ENCODE assay signal across 8 mouse cellular contexts in the genomic region with DNA sequence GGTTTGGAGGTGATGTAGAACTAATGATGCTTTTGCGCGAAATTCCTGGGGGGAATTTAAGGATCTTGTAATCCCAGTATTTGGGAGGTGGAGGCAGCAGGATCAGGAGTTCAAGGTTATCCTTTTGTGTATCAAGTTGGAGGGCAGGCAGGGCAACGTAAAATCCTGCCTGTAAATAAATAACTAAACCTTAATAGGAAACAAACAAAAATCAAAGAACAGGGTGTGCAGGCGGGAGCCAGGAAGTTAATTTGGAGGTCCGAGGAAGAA. TPM values are rescaled to one million over a fixed set of nuclear protein-coding genes. Genes with fewer than 3 reads are reported as not detected.
DNase-seq lines count a peak whose midpoint lies in the region; ATAC-seq and TF ChIP-seq lines count a peak whose summit lies in the region.

No protein-coding gene starts in this region.

- WGBS in lung, embryonic 15.5 days: 18% methylated on average over 5 of the region's 5 CpGs
- 12% methylated on average over 5 of the region's 5 CpGs for WGBS in intestine, postnatal 0 days
- WGBS in neural tube, embryonic 14.5 days: 22% methylated on average over 5 of the region's 5 CpGs

- H3K27ac ChIP-seq in lung, embryonic 15.5 days: peak overlapping the region; percentile 55; the same call in 1 of the 2 replicates
- no peak overlapping the region for H3K27ac ChIP-seq in embryonic fibroblast, embryonic 13.5 days (ENCODE audit: insufficient read depth, low read length)
- H3K27ac ChIP-seq in intestine, postnatal 0 days (ENCODE audit: low read depth, low read length): peak overlapping the region; percentile 51; the same call in 1 of the 2 replicates
- no peak overlapping the region for H3K27ac ChIP-seq in neural tube, embryonic 14.5 days (ENCODE audit: low read depth, low read length)

- H3K36me3 ChIP-seq in lung, embryonic 15.5 days: peaks cover 4% of the 10 kb centered on the region; the same call in 1 of the 2 replicates
- peaks cover 37% of the 10 kb centered on the region for H3K36me3 ChIP-seq in intestine, postnatal 0 days (ENCODE audit: control insufficient read depth, insufficient read depth)
- no peaks in the 10 kb centered on the region for H3K36me3 ChIP-seq in neural tube, embryonic 14.5 days (ENCODE audit: control insufficient read depth, insufficient read depth, low read length)

- no peaks in the 10 kb centered on the region for H3K9me3 ChIP-seq in lung, embryonic 15.5 days
- H3K9me3 ChIP-seq in intestine, postnatal 0 days (ENCODE audit: control insufficient read depth): no peaks in the 10 kb centered on the region
- H3K9me3 ChIP-seq in neural tube, embryonic 14.5 days (ENCODE audit: control insufficient read depth, low read length): no peaks in the 10 kb centered on the region

- no peak for ATAC-seq in lung, embryonic 15.5 days (ENCODE audit: borderline replicate concordance, extremely low read depth, low FRiP score, low TSS enrichment)
- ATAC-seq in intestine, postnatal 0 days: no peak
- no peak for ATAC-seq in neural tube, embryonic 14.5 days (ENCODE audit: low read depth)
- ATAC-seq in erythroid progenitor cell, adult 5-6 weeks (replicated peaks; ENCODE audit: low FRiP score, poor library complexity, severe bottlenecking): no peak
- no peak for ATAC-seq in cerebellum, adult (ENCODE audit: insufficient number of reproducible peaks, low FRiP score, low TSS enrichment)

- peak overlapping the region; percentile 47 for H3K9ac ChIP-seq in lung, embryonic 15.5 days
- peak overlapping the region; percentile 56 for H3K9ac ChIP-seq in intestine, postnatal 0 days (ENCODE audit: low read depth, low read length)
- H3K9ac ChIP-seq in neural tube, embryonic 14.5 days (replicated peaks; ENCODE audit: low read depth, low read length): peak overlapping the region; percentile 43

- H3K4me3 ChIP-seq in lung, embryonic 15.5 days: peak overlapping the region; percentile 63
- H3K4me3 ChIP-seq in embryonic fibroblast, embryonic 13.5 days (ENCODE audit: insufficient read depth, low read length): peak overlapping the region; percentile 99
- H3K4me3 ChIP-seq in intestine, postnatal 0 days (ENCODE audit: low read depth, low read length): peak overlapping the region; percentile 68
- H3K4me3 ChIP-seq in neural tube, embryonic 14.5 days (ENCODE audit: low read depth, low read length): peak overlapping the region; percentile 57

- peak overlapping the region; percentile 73 for H3K4me2 ChIP-seq in lung, embryonic 15.5 days
- peak overlapping the region; percentile 73 for H3K4me2 ChIP-seq in intestine, postnatal 0 days (replicated peaks; ENCODE audit: low read depth)
- H3K4me2 ChIP-seq in neural tube, embryonic 14.5 days (ENCODE audit: low read depth, low read length): peak overlapping the region; percentile 59

- H3K27me3 ChIP-seq in lung, embryonic 15.5 days: no peaks in the 10 kb centered on the region
- no peaks in the 10 kb centered on the region for H3K27me3 ChIP-seq in intestine, postnatal 0 days (replicated peaks; ENCODE audit: control insufficient read depth, insufficient read depth, low read length)
- H3K27me3 ChIP-seq in neural tube, embryonic 14.5 days (ENCODE audit: control insufficient read depth, insufficient read depth, low read length): no peaks in the 10 kb centered on the region

- no peak for DNase-seq in lung, postnatal 25 days (ENCODE audit: low spot score)
- no peak for DNase-seq in adipocyte (ENCODE audit: low spot score)

- no peak for TF ChIP-seq POLR2A in embryonic fibroblast, embryonic 13.5 days (IDR thresholded peaks at IDR 0.05; ENCODE audit: low read depth, low read length)

- TF ChIP-seq CTCF in embryonic fibroblast, embryonic 13.5 days (IDR thresholded peaks at IDR 0.05; ENCODE audit: borderline replicate concordance, insufficient read depth, low read length): no peak
- no peak for TF ChIP-seq CTCF in intestine, postnatal 0 days (IDR thresholded peaks at IDR 0.05; ENCODE audit: low read depth)

- H3K4me1 ChIP-seq in lung, embryonic 15.5 days: peaks cover 4% of the 10 kb centered on the region
- no peaks in the 10 kb centered on the region for H3K4me1 ChIP-seq in embryonic fibroblast, embryonic 13.5 days (ENCODE audit: control insufficient read depth, insufficient read depth, low read length)
- peaks cover 6% of the 10 kb centered on the region for H3K4me1 ChIP-seq in intestine, postnatal 0 days (replicated peaks; ENCODE audit: control insufficient read depth, insufficient read depth, low read length)
- no peaks in the 10 kb centered on the region for H3K4me1 ChIP-seq in neural tube, embryonic 14.5 days (ENCODE audit: control insufficient read depth, insufficient read depth, low read length)

RNA-seq across cellular contexts. Expression of a gene that starts 0.4 kb away (rescaled TPM):
- 31.5 and 34.6 TPM in 2 replicates for polyA plus RNA-seq in lung, embryonic 15.5 days (2015; fragmentation: Nextera tagmentation; extraction: Ambion mirVana)
- polyA plus RNA-seq in embryonic fibroblast, embryonic 13.5 days (2011; ENCODE audit: insufficient read length, low read depth, missing spikeins): 8.2 and 16.7 TPM in 2 replicates
- 29.0 and 32.6 TPM in 2 replicates for polyA plus RNA-seq in intestine, postnatal 0 days (2015; fragmentation: Nextera tagmentation; extraction: Ambion mirVana)
- polyA plus RNA-seq in neural tube, embryonic 14.5 days (2014; fragmentation: Nextera tagmentation; extraction: Ambion mirVana): 44.5 and 48.7 TPM in 2 replicates
- 3.4 and 7.9 TPM in 2 replicates for total RNA-seq in erythroid progenitor cell, adult 5-6 weeks (2015; ENCODE audit: low replicate concordance)
- total RNA-seq in erythroid progenitor cell, adult 5-6 weeks (2017; ENCODE audit: low replicate concordance): 3.0 and 8.5 TPM in 2 replicates

RNA-seq across cellular contexts. Expression of a gene that starts 4.0 kb away (rescaled TPM):
- not detected in 2 replicates for polyA plus RNA-seq in lung, embryonic 15.5 days (2015; fragmentation: Nextera tagmentation; extraction: Ambion mirVana)
- polyA plus RNA-seq in embryonic fibroblast, embryonic 13.5 days (2011; ENCODE audit: insufficient read length, low read depth, missing spikeins): not detected in 2 replicates
- 117 and 135 TPM in 2 replicates for polyA plus RNA-seq in intestine, postnatal 0 days (2015; fragmentation: Nextera tagmentation; extraction: Ambion mirVana)
- polyA plus RNA-seq in neural tube, embryonic 14.5 days (2014; fragmentation: Nextera tagmentation; extraction: Ambion mirVana): not detected in 2 replicates
- not detected in 2 replicates for total RNA-seq in erythroid progenitor cell, adult 5-6 weeks (2015; ENCODE audit: low replicate concordance)
- not detected in 2 replicates for total RNA-seq in erythroid progenitor cell, adult 5-6 weeks (2017; ENCODE audit: low replicate concordance)

RNA-seq across cellular contexts. Expression of a gene that starts 6.8 kb away (rescaled TPM):
- polyA plus RNA-seq in lung, embryonic 15.5 days (2015; fragmentation: Nextera tagmentation; extraction: Ambion mirVana): 9.9 and 11.4 TPM in 2 replicates
- polyA plus RNA-seq in embryonic fibroblast, embryonic 13.5 days (2011; ENCODE audit: insufficient read length, low read depth, missing spikeins): 0.68 and 0.83 TPM in 2 replicates
- polyA plus RNA-seq in intestine, postnatal 0 days (2015; fragmentation: Nextera tagmentation; extraction: Ambion mirVana): 3.4 and 3.5 TPM in 2 replicates
- polyA plus RNA-seq in neural tube, embryonic 14.5 days (2014; fragmentation: Nextera tagmentation; extraction: Ambion mirVana): 0.19 and 2.1 TPM in 2 replicates
- total RNA-seq in erythroid progenitor cell, adult 5-6 weeks (2015; ENCODE audit: low replicate concordance): 2.5 and 3.8 TPM in 2 replicates
- 1.7 and 2.4 TPM in 2 replicates for total RNA-seq in erythroid progenitor cell, adult 5-6 weeks (2017; ENCODE audit: low replicate concordance)

RNA-seq across cellular contexts. Expression of a gene that starts 39.1 kb away (rescaled TPM):
- 55.9 and 57.0 TPM in 2 replicates for polyA plus RNA-seq in lung, embryonic 15.5 days (2015; fragmentation: Nextera tagmentation; extraction: Ambion mirVana)
- polyA plus RNA-seq in embryonic fibroblast, embryonic 13.5 days (2011; ENCODE audit: insufficient read length, low read depth, missing spikeins): 15.5 and 16.4 TPM in 2 replicates
- polyA plus RNA-seq in intestine, postnatal 0 days (2015; fragmentation: Nextera tagmentation; extraction: Ambion mirVana): 39.8 and 44.3 TPM in 2 replicates
- 37.6 and 39.2 TPM in 2 replicates for polyA plus RNA-seq in neural tube, embryonic 14.5 days (2014; fragmentation: Nextera tagmentation; extraction: Ambion mirVana)
- total RNA-seq in erythroid progenitor cell, adult 5-6 weeks (2015; ENCODE audit: low replicate concordance): 6.7 and 10.5 TPM in 2 replicates
- 3.2 and 11.4 TPM in 2 replicates for total RNA-seq in erythroid progenitor cell, adult 5-6 weeks (2017; ENCODE audit: low replicate concordance)

RNA-seq across cellular contexts. Expression of a gene that starts 39.3 kb away (rescaled TPM):
- 75.7 and 78.7 TPM in 2 replicates for polyA plus RNA-seq in lung, embryonic 15.5 days (2015; fragmentation: Nextera tagmentation; extraction: Ambion mirVana)
- polyA plus RNA-seq in embryonic fibroblast, embryonic 13.5 days (2011; ENCODE audit: insufficient read length, low read depth, missing spikeins): 21.6 and 25.3 TPM in 2 replicates
- polyA plus RNA-seq in intestine, postnatal 0 days (2015; fragmentation: Nextera tagmentation; extraction: Ambion mirVana): 50.4 and 52.7 TPM in 2 replicates
- polyA plus RNA-seq in neural tube, embryonic 14.5 days (2014; fragmentation: Nextera tagmentation; extraction: Ambion mirVana): 38.1 and 40.2 TPM in 2 replicates
- 16.2 and 23.1 TPM in 2 replicates for total RNA-seq in erythroid progenitor cell, adult 5-6 weeks (2015; ENCODE audit: low replicate concordance)
- 4.9 and 11.7 TPM in 2 replicates for total RNA-seq in erythroid progenitor cell, adult 5-6 weeks (2017; ENCODE audit: low replicate concordance)

Comparison
In these comparisons a context has a peak if more than half of its experiments do, and no peak if none do; other contexts are left out.
1. H3K27ac ChIP-seq: peak in lung, embryonic 15.5 days (single experiment) and intestine, postnatal 0 days (single experiment); none in embryonic fibroblast, embryonic 13.5 days (single experiment) and neural tube, embryonic 14.5 days (single experiment).
2. RNA of a gene that starts 4.0 kb away (polyA plus RNA-seq): 117 to 135 TPM in intestine, postnatal 0 days; not detected in lung, embryonic 15.5 days, not detected in embryonic fibroblast, embryonic 13.5 days and not detected in neural tube, embryonic 14.5 days; every median in the first group is over 100 times any median in the second.
3. Peak in every context shown above with its lines, with median percentiles within 50 percentile points of each other: H3K4me2 ChIP-seq, H3K4me3 ChIP-seq and H3K9ac ChIP-seq.